Mouse (Mus musculus): Measurements from ENCODE around the gene St3gal3. TPM values are rescaled to one million over a fixed set of nuclear protein-coding genes. Genes with fewer than 3 reads are reported as not detected.

Gene St3gal3
- total RNA-seq, 2 experiments from 2014 or later, result 70.4 to 73.6 TPM

- DNase-seq (ENCODE audit: low spot score), result no peak
These were observed 44.3 kb downstream of the St3gal3 start for GRCm38 (mm10) chr4:118090449-118090848.

GRCm38 (mm10) chr4:118089939-118090338 is 44.8 kb downstream of the St3gal3 start:
- DNase-seq (ENCODE audit: low spot score), result peak; percentile 59

- no peak for DNase-seq (ENCODE audit: low spot score)
These were observed 45.9 kb downstream of the St3gal3 start for GRCm38 (mm10) chr4:118088771-118089170.

GRCm38 (mm10) chr4:118085025-118085424 is 49.7 kb downstream of the St3gal3 start:
- DNase-seq (ENCODE audit: low spot score), result no peak

GRCm38 (mm10) chr4:118083217-118083951 is 51.3 kb downstream of the St3gal3 start:
- peak; percentile 96 for DNase-seq (ENCODE audit: low spot score)

- DNase-seq (ENCODE audit: low spot score), result no peak
These were observed 52.9 kb downstream of the St3gal3 start for GRCm38 (mm10) chr4:118081608-118082331.

- DNase-seq (ENCODE audit: low spot score), result no peak
These were observed 54.2 kb downstream of the St3gal3 start for GRCm38 (mm10) chr4:118080481-118080880.

- DNase-seq (ENCODE audit: low spot score), result no peak
These were observed 55.5 kb downstream of the St3gal3 start for GRCm38 (mm10) chr4:118079195-118079594.

GRCm38 (mm10) chr4:118078576-118078975 is 56.1 kb downstream of the St3gal3 start:
- no peak for DNase-seq (ENCODE audit: low spot score)

- no peak for DNase-seq (ENCODE audit: low spot score)
These were observed 57.4 kb downstream of the St3gal3 start for GRCm38 (mm10) chr4:118077293-118077752.

GRCm38 (mm10) chr4:118076648-118077047 is 58.1 kb downstream of the St3gal3 start:
- no peak for DNase-seq (ENCODE audit: low spot score)

- DNase-seq (ENCODE audit: low spot score), result no peak
These were observed 59.4 kb downstream of the St3gal3 start for GRCm38 (mm10) chr4:118075343-118075742.

- DNase-seq (ENCODE audit: low spot score), result no peak
These were observed 60.5 kb downstream of the St3gal3 start for GRCm38 (mm10) chr4:118074236-118074635.

- DNase-seq (ENCODE audit: low spot score), result no peak
These were observed 61.6 kb downstream of the St3gal3 start for GRCm38 (mm10) chr4:118073128-118073527.

- DNase-seq (ENCODE audit: low spot score), result no peak
These were observed 62.8 kb downstream of the St3gal3 start for GRCm38 (mm10) chr4:118071891-118072290.

- no peak for DNase-seq (ENCODE audit: low spot score)
These were observed 64.2 kb downstream of the St3gal3 start for GRCm38 (mm10) chr4:118070255-118071234.

GRCm38 (mm10) chr4:118061809-118062463 is 72.8 kb downstream of the St3gal3 start:
- DNase-seq (ENCODE audit: low spot score), result no peak

- peak; percentile 53 for DNase-seq (ENCODE audit: low spot score)
These were observed 73.7 kb downstream of the St3gal3 start for GRCm38 (mm10) chr4:118060915-118061530.

GRCm38 (mm10) chr4:118059816-118060475 is 74.8 kb downstream of the St3gal3 start:
- no peak for DNase-seq (ENCODE audit: low spot score)

- peak; percentile 65 for DNase-seq (ENCODE audit: low spot score)
These were observed 76.5 kb downstream of the St3gal3 start for GRCm38 (mm10) chr4:118058116-118058677.
